Mouse (Mus musculus): Measurements from ENCODE around the gene Piwil1. TPM values are rescaled to one million over a fixed set of nuclear protein-coding genes. Genes with fewer than 3 reads are reported as not detected.

Piwil1 gene
- not detected for total RNA-seq (2021)

DNA sequence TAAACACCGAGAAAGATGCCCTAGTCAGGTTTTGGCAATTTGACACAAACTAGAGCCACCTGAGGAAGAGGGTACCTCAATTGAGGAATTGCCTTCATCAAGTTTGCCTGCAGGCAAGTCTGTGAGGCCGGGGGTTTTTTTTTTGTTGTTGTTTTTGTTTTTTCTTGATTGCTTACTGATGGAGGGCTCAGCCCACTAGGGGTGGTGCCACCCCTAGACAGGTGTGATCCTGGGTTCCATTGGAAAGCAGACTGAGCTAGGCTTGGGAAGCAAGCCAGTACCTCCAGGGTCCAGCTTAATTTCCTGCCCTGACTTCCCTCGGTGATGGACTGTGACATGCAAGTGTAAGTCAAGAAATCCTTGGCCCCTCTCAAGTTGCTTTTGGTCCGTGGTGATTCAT lies at the start of gene Piwil1:
TSS of gene Piwil1 (plus strand) at position 301 of the 400 bp plus-strand sequence.
- no peak for DNase-seq (ENCODE audit: low spot score)
- intact Hi-C loops (cut with DNase I) = no loop called here

DNA sequence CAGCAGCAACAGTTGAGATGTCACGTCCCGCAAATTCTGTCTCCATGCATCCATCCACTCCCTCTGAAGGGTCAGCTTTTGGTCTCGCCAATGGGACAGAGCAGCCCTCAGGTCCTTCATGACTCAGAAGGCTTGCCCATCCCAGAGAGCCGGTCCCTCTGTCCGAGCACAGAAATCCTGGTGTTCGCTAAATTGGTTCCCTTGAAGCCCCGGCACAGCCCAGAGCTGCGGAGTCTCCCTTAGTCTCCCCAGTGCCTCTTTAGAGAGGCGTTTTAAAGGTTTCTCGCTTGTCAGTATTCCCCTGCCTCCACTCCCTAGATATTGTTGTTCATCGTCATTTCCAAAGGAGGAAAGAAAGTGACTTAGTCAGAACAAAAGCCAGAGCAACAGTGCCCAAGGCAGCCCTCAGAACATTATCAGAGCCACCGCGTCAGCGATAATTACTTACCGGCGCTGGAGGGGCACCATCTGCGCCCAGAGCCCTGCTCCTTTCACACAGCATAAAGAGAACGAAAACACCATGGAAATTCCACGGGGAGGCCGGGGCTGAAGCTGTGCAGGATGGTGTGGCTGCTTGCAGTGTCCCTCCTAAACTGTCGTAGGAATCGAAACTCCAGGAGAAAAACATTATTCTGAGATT lies 45.7 kb upstream of the Piwil1 start:
- no peak for DNase-seq (ENCODE audit: low spot score)
- intact Hi-C loops (cut with DNase I) = no loop called here

DNA sequence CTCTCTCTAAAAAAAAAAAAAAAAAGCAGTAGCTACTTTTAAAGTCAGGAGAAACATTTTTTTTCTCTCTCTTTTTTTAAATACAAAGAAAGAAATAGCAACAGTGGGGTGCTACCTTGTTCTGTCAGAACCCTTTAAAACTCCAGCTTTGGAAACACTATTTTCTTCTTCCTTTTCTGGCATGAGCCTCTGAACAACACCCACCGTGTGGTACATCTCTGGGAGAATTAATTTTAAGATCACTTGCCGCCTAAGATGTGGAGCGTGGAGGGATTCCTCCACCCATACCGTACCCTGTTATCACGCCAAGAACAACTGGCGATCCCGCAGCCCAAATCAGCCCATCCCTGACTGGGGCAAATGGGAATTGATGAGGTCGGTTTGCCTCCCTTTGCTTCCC lies 42.2 kb upstream of the Piwil1 start:
- intact Hi-C loops (cut with DNase I) = no loop called here
- DNase-seq (ENCODE audit: low spot score) = no peak

DNA sequence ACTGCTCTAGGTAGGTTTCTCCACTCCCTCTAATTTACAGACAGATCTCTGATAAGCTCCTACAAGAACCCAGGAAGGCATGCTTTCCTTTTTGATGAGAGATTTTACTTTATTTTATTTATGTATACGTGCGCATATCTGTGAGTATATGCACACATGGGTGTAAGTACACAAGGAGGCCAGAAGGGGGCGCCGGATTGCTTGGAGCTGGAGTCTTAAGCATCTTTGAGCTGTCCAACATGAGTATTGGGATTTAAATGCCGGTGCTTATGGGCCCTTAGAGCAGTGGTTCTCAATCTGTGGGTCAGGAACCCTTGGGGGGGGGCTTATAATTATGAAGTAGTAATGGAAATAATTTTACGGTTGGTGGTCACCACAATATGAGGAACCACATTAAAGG lies 39.4 kb upstream of the Piwil1 start:
- intact Hi-C loops (cut with DNase I) = no loop called here
- no peak for DNase-seq (ENCODE audit: low spot score)

DNA sequence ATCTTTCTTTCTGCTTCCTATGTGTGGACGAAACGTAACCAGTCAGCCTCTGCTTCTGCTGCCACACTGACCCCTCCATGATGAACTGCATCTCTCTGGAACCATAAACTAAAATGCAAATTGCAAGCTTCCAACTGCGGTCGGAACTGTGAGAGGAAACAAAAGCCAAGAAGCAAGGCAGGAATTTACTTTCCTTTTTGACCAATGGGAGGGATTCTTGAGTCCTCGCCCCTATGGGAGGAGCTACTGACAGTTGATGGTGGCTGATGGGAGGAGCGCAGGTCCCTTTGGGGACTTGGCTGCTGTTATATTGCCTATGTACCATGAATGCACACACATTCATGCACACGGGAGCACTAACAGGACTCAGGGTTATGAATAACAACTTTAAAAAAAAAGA lies 38.3 kb upstream of the Piwil1 start:
- intact Hi-C loops (cut with DNase I) = no loop called here
- DNase-seq (ENCODE audit: low spot score) = no peak

DNA sequence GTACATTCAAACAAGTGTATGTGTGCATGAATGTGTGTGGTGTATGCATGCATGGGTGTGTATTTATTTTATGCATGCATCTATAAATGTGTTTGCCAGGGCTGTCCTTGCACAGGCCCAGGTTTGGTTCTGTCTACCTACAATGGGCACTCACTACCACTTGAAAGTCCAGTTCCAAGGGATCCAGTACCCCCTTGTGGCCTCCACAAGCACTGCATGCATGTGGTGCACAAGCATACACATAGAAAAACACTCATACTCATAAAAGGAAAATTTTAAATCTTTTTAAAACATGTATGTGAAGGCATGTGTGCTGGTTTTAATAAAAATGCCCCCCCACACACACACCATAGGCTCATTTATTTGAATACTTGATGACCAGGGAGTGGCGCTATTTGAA lies 37.3 kb upstream of the Piwil1 start:
- intact Hi-C loops (cut with DNase I) = no loop called here
- DNase-seq (ENCODE audit: low spot score) = no peak

DNA sequence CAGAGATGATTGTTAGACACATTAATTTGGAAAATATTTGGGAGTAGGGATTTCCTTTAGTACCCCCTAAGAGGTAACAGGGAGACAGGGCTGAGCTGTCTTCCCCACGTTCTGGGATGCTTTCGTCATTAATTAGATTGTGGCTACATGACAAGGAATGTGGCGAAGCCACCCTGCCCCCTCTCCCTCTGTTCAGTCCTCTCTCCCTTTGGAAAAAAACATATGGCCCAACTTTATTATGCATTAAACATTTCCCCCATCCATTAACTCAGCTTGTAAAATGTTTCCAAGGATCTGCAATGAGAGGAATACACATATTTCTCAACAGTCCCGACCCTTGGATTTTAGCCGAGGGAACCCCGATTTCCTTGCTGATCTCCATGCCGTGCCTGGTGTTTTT lies 35.0 kb upstream of the Piwil1 start:
- intact Hi-C loops (cut with DNase I) = no loop called here
- DNase-seq (ENCODE audit: low spot score) = no peak

DNA sequence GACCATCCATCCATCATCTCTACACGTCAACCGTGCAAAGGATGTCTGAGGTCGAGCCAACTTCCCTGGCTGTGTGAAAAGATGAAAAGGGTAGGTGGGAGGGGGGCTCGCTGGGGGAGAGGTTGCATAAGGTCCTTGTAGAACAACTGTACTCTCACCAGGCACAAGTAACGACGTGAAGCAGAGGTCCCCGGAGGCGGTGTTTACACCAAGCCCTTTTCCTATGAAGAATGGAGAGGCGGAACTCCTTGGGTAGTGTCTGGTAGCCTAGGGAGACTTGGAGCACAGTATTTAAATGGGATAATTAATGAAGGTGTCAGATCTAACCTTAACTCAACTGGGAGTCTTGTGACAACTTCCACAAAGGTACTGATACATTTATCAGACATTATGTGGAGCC lies 28.2 kb upstream of the Piwil1 start:
- no peak for DNase-seq (ENCODE audit: low spot score)
- intact Hi-C loops (cut with DNase I) = no loop called here

DNA sequence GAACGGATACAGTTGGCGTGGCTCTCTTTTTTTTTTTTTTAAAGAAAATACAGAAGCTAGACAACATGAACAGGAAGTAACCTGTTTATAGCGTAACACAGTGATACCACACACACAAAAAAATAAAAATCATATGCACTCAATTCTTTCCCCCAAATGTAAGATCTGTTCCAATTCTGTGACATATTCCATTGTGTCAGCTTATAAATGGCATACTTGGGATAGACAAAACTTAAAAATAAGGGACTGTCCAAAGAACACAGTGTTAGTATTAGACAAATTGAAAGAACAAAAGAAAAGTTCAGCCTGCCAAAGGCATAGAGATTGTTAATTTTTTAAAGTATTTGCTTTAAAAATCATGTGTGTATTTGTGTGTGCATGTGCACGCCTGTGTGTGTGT lies 25.0 kb upstream of the Piwil1 start:
- intact Hi-C loops (cut with DNase I) = no loop called here
- DNase-seq (ENCODE audit: low spot score) = no peak

DNA sequence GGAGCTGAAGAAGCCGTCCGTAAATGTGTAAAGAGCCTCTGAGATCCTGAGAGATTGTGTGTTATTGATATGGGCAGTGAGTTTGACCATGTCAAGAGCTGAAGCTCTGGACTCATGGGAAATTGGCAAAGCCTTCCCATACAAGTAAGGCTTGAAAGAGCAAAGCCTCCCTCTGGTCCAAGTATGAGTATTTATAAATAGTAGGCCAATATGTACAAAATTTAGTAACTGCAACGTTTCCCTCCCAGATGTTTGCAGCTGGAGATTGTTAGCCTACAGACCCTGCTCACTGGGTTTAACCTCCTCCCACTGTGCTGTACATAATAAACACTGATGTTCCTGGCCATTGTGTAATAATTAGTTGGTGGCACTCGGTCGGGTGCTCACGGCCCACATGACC lies 24.5 kb upstream of the Piwil1 start:
- intact Hi-C loops (cut with DNase I) = no loop called here
- DNase-seq (ENCODE audit: low spot score) = no peak

DNA sequence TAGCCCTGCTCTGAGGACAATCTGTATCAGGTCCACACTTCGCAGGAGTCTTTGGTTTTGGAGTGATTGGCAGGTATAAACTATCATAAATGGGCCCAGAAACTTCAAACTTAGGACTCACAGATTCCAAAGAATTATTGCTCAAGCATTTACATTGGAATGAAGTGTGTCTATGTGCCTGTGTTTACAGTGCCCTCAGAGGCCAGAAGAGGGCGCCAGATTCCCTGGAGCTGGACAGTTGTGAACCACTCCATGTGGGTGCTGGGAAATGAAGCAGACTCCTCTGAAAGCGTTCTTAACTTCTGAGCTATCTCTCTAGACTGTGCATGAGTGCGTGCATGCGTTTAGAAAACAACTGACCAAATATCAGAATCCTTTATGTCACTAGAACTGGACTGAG lies 20.9 kb upstream of the Piwil1 start:
- DNase-seq (ENCODE audit: low spot score) = no peak
- intact Hi-C loops (cut with DNase I) = no loop called here

DNA sequence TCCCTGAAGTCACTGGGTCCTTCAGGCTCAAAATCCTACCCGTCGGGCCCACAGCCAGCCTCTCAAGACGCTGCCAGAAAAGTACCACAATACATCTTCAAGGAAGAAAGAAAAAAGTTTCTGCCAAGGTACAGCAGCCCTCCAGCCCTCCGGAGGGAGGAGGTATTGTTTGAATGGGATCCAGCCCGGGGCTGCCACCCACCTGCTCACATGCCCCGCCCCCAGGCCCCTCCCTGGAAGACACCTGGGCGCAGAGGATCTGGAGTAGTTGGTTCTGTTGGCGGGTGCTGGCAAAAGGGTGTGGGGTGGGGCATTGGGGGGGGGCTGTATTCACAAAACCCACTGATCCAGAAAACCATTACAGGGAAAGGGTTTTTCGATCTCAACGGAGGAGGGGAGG lies 18.1 kb upstream of the Piwil1 start:
- no peak for DNase-seq (ENCODE audit: low spot score)
- intact Hi-C loops (cut with DNase I) = no loop called here

DNA sequence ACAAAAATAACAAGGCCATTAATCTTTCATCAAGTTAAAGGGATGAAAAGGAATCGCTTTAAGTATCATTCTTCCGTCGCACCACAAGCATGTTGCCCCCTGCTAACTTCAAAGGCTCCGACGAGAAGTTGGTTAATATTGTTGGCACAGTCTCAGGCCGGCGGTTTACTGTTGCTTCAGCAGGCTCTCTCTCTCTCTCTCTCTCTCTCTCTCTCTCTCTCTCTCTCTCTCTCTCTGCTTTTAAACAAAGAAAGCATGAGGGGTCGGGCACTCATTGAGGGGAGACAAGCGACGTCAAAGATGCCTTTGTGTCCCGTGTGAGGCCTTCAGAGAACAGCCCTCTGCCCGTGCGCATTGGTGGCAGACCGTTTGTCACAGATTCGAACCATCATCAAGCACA lies 17.7 kb upstream of the Piwil1 start:
- intact Hi-C loops (cut with DNase I) = no loop called here

DNA sequence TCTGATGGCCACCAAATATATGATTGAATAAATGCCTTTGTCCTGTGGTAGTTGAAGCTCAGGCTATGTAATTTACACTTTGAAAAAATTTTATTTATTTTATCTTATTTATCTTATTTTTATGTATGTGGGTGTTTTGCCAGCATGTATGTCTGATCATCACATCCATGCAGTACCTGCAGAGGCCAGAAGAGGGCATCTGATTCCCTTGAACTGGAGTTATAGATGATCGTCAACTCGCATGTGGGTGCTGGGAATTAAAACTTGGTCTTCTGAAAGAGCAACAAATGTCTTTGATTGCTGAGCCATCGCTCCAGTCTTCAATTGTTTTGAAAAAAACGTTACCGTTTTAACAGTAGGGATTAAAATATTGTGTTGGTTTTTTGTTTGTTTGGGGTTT lies 15.2 kb upstream of the Piwil1 start:
- intact Hi-C loops (cut with DNase I) = no loop called here
- DNase-seq (ENCODE audit: low spot score) = no peak

More for the DNA sequence above, 17.7 kb upstream of the Piwil1 start:
- no peak for DNase-seq (ENCODE audit: low spot score)

DNA sequence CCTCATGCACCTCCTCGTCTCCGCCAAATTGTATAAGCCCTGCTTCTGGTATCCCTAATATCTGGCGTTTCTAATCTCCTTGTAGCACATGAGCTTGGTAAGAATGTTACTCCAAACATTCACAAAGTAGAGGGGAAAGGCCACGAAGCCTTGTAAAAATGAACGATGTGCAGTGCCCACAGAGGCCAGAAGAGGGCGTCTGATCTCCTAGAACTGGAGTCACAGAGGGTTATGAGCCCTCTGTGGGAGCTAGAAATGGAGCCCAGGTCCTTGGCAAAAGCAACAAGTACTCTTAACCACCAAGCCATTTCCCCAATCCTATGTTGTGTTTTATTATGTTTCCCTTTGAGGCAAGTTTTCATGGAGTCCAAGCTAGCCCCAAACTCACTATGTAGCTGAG lies 8.2 kb upstream of the Piwil1 start:
- intact Hi-C loops (cut with DNase I) = no loop called here
- DNase-seq (ENCODE audit: low spot score) = no peak

DNA sequence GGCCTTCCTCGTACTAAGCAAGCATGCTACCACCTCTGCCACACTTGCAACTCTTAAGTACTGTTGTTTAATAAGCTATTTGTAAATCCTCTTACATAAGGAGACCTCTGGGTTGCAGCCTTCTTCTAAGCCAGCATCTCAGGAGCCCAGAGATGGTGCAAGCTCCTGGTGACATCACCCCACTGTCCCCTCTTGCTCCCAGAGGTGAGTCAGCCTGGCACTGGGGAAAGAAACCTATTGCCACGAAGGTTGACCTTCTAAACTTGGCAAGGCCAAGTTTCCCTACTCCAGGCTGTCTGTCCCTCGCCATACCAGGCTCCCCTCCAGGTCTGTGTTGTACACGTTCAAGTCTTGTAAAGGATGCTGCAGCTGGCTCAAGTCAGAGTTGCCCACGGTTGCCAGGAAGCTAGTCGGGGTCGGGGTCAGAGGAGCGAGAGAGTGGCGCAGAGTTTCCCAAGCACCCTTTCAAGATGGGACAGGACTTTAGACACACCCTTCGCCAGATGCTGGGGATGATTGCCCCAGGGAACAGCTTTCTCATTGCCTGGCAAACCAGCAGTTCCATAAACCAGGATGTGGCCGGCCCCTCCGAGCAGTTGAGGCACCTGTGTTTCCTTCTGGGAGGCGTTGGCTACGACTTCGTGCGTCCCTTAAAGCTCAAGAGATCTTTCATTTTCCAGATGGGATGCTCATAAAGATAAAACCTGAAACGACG lies 7.6 kb upstream of the Piwil1 start:
- DNase-seq (ENCODE audit: low spot score) = no peak
- intact Hi-C loops (cut with DNase I) = no loop called here

DNA sequence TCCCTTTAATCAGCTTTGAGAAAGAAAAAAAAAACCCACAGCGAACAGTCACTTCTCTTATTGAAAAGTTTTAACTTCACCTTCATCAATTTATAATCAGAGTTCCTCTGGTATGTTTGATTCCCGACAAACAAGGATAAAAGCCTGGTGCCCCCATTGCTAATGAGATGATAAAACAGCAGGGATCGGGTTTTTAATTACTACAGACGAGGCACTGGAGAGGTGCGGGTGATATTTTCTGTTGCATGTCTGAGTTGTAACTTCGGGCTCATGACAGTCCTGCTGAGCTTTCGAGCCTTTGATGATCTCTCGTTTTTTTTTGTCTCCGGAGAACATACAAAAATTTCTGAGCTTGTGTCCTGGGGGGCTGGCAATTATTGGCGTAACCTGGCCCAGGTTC lies 5.5 kb upstream of the Piwil1 start:
- DNase-seq (ENCODE audit: low spot score) = no peak
- intact Hi-C loops (cut with DNase I) = no loop called here

DNA sequence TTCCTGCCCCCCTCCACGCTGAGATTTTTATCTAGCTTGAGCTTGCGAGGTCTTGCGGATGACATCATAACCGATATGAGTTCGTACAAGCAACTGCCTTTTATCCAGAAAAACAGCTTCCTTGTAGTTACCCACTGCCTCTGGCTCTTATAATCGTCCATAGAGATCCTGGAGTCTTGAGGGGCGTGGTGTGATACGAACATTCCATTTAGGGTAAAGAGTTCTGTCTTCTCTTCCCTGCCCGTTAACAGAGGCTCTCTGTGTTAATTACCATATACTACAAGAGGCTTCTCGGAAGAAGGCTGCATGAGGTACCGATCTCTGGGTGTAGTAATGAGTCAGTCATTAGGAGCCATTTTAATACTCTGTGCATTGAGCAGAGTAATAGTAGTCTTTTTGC lies 1.6 kb upstream of the Piwil1 start:
- intact Hi-C loops (cut with DNase I) = no loop called here
- no peak for DNase-seq (ENCODE audit: low spot score)

DNA sequence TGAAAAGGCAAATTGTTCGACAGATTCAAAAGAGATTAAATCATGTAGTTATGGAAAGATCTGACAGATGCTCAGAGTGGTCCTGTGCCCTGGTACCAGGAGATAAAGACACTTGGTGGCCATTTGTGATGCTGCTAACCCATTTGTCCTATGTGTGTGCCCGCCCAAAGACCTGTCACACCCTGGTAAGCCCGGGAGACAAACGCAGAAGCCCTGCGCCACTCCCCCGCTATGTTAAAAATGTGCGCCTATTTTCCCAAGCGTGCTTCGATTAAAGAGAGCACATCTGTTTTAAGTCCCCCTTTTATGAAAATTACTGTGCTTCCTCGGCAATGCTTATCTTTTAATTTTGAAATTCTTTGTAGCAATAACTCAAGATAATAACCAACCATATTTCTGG lies 1.4 kb downstream of the Piwil1 start:
- no peak for DNase-seq (ENCODE audit: low spot score)
- intact Hi-C loops (cut with DNase I) = no loop called here

DNA sequence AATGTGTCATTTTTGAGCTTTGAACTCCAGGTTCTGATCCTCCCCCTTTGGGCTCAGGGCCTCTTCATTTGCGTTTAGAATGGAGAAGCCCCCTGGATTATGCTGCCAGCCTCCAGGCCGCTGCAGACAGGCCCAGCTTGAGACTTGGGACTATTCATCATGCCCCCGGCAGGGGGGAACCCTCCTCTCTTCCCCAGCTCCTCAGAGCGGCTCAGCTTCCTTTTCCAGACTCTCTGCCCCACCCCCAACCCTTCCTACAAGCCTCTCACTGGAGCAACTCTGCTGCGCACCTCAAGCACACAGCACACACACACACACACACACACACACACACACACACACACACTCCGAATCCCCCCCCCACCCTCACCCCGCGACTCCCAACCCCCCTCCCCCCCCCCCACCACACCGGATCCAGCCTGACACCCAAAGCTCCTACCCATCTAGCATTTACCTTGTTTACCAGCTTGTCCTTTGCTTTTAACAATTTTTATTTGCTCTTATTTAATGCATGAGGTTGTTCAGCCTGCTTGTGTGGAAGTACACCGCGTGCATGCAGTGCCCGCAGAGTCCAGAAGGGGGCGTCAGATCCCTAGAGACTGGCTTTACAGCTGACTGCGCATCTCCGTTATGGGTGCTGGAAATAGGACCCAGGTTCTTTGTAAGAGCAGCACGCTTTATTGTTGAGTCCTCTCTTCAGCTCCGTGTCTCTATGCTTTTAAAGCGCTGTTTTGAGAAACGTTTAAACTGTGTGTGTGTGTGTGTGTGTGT lies 2.0 kb downstream of the Piwil1 start:
- intact Hi-C loops (cut with DNase I) = no loop called here
- DNase-seq (ENCODE audit: low spot score) = no peak

DNA sequence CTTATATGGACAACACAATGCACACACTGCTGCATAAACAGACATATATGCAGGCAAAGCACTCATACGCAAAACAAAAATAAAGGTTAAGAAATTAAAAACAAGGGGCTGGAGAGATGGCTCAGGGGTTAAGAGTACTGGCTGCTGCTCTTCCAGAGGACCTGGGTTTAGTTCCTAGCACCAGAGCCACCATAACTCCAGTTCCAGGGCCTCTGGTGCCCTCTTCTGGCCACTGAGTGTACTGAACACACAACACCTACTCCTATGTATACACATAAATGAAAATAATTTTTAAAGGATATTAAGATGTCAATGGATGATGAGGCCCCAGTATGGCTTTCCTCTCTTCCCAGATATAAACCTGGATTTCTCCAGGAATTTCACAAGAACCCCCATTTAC lies 4.1 kb downstream of the Piwil1 start:
- DNase-seq (ENCODE audit: low spot score) = no peak
- intact Hi-C loops (cut with DNase I) = no loop called here
